Mouse (Mus musculus) adipocyte (in vitro differentiated cells): ENCODE measurements at regions not wholly inside any gene's neighbourhood (a gene's known extent, or its start where the extent isn't known, plus 50 kb on each side); places are given as distances from the start of the nearest gene placed in this dataset.

Source experiments
- DNase-seq: peaks from one replicate; pipeline ENCODE4 v3.0.0-alpha.2; 2016; ENCODE audit warnings: low spot score

GRCm38 (mm10) chr14:76702709-76703372 lies 146.2 kb upstream of the Serp2 start:
- no peak for DNase-seq

- DNase-seq, result no peak
Measured at GRCm38 (mm10) chr14:76701911-76702708, 145.4 kb upstream of the Serp2 start.

GRCm38 (mm10) chr14:76701304-76701703 lies 144.6 kb upstream of the Serp2 start:
- no peak for DNase-seq

GRCm38 (mm10) chr14:76700796-76701195 lies 144.1 kb upstream of the Serp2 start:
- no peak for DNase-seq

GRCm38 (mm10) chr14:76700190-76700589 lies 143.5 kb upstream of the Serp2 start:
- no peak for DNase-seq

- peak; percentile 84 for DNase-seq
Measured at GRCm38 (mm10) chr14:76698718-76699402, 142.2 kb upstream of the Serp2 start.

GRCm38 (mm10) chr14:76696729-76697128 lies 140.0 kb upstream of the Serp2 start:
- no peak for DNase-seq

- no peak for DNase-seq
Measured at GRCm38 (mm10) chr14:76695691-76696355, 139.1 kb upstream of the Serp2 start.

- DNase-seq, result no peak
Measured at GRCm38 (mm10) chr14:76694894-76695293, 138.2 kb upstream of the Serp2 start.

GRCm38 (mm10) chr14:76693351-76694317 lies 136.9 kb upstream of the Serp2 start:
- DNase-seq, result no peak

GRCm38 (mm10) chr14:76687971-76688407 lies 131.3 kb upstream of the Serp2 start:
- peak; percentile 14 for DNase-seq

- no peak for DNase-seq
Measured at GRCm38 (mm10) chr14:76686762-76687453, 130.2 kb upstream of the Serp2 start.

- DNase-seq, result no peak
Measured at GRCm38 (mm10) chr14:76685830-76686761, 129.4 kb upstream of the Serp2 start.

GRCm38 (mm10) chr14:76684327-76684726 lies 127.6 kb upstream of the Serp2 start:
- DNase-seq, result no peak

GRCm38 (mm10) chr14:76681581-76682377 lies 125.1 kb upstream of the Serp2 start:
- peak; percentile 85 for DNase-seq

- DNase-seq, result peak; percentile 36
Measured at GRCm38 (mm10) chr14:76678512-76679134, 121.9 kb upstream of the Serp2 start.

GRCm38 (mm10) chr14:76674949-76675348 lies 118.3 kb upstream of the Serp2 start:
- no peak for DNase-seq
